Mouse (Mus musculus): ENCODE measurements around the gene Zdhhc7. TPM values are rescaled to one million over a fixed set of nuclear protein-coding genes. Genes with fewer than 3 reads are reported as not detected.

Zdhhc7 gene
- 37.7 and 46.2 TPM in 2 replicates for total RNA-seq (2014; rRNA removed)
- 25.3 and 26.6 TPM in 2 replicates for polyA plus RNA-seq (2015; fragmentation: Nextera tagmentation; extraction: Ambion mirVana)

DNA sequence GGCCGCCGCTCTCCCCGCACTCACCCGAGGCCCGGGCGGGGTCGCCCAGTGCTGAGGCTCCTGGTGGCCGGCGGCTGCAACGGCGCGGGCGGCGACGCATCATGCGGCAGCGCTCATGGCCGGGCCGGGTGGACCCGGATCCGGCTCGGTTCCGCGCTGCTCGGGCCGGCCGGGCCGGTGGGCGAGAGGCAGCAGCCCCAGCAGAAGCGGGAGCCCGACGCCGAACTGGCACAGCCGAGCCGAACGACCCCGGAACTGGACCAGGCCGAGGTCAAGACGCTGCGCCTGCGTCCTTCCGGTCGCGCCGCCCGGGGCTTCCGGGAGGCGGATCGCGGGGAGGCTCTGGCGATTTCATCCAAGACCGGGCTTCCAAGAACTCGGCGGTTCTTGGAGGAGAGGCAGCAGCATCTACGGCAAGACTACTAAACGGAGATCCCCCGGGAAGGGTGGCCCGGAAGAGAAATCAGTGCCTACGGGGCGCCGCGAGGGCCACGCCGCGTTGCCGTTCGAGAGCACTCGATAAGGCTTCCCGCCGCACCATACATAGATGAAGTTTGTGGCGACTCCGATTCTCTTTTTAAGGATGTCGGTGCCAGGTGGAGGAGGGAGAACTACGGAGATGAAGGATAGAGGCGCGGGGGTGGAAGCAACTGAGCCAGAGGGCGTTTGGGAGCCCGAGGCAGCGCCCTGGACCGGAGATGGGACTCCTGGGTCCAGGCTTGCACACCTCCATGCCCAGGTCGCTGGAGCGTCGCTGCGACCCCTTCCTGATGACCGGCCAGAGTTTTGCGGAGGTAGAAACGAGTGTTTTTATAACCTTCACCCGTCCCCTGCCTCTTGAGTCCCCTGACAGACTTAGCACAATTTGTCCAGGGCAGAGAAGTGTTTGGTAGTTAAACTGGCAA, at the start of gene Zdhhc7:
Gene Zdhhc7 (minus strand): TSS at position 415 of the 905 bp plus-strand sequence.
- Histone ChIP-seq H3K4me2 (ENCODE audit: low read depth, low read length) (peak within 1 kb of the TSS; percentile 95), H3K27me3 (ENCODE audit: insufficient read depth, low read length) (no peaks in the 10 kb centered on the region), H3K27ac (peak within 1 kb of the TSS; percentile 96), H3K36me3 (ENCODE audit: insufficient read depth, low read length) (no peaks in the 10 kb centered on the region), H3K4me3 (ENCODE audit: low read length) (peak within 1 kb of the TSS; percentile 93), H3K9ac (replicated peaks; ENCODE audit: low read length) (peak within 1 kb of the TSS; percentile 92), H3K4me1 (ENCODE audit: insufficient read depth, low read length) (peaks cover 14% of the 10 kb centered on the region), H3K9me3 (ENCODE audit: low read length) (no peaks in the 10 kb centered on the region)
- WGBS = 2% methylated on average over 85 of the region's 88 CpGs
- peak; percentile 89 for DNase-seq (ENCODE audit: low spot score)
- peak; percentile 85 for ATAC-seq
- 0 out of 2 replicates have a peak, but pooled peaks have one; percentile 16 for TF ChIP-seq CTCF (IDR thresholded peaks at IDR 0.05; ENCODE audit: low read depth)

GRCm38 (mm10) chr8:120150028-120150427, 48.7 kb upstream of the Zdhhc7 start:
- Histone ChIP-seq H3K9me3 (ENCODE audit: low read length) (no peaks in the 10 kb centered on the region), H3K27ac (no peak overlapping the region), H3K9ac (replicated peaks; ENCODE audit: low read length) (no peak overlapping the region), H3K4me2 (ENCODE audit: low read depth, low read length) (no peak overlapping the region), H3K4me1 (ENCODE audit: insufficient read depth, low read length) (peaks cover 8% of the 10 kb centered on the region; the same call in 1 of the 2 replicates), H3K4me3 (ENCODE audit: low read length) (no peak overlapping the region), H3K27me3 (ENCODE audit: insufficient read depth, low read length) (no peaks in the 10 kb centered on the region), H3K36me3 (ENCODE audit: insufficient read depth, low read length) (0 out of 2 replicates have a peak, but pooled peaks cover 3% of the 10 kb centered on the region)
- 71% methylated on average over 12 of the region's 12 CpGs for WGBS
- TF ChIP-seq CTCF (IDR thresholded peaks at IDR 0.05; ENCODE audit: low read depth) = no peak
- peak; percentile 1 for DNase-seq (ENCODE audit: low spot score)
- no peak for ATAC-seq

- DNase-seq (ENCODE audit: low spot score) = no peak
- no peak for ATAC-seq
- 88% methylated on average over 1 of the region's 1 CpGs for WGBS
- no peak overlapping the region for H3K4me3 ChIP-seq (ENCODE audit: low read length)
- peaks cover 20% of the 10 kb centered on the region for H3K4me1 ChIP-seq (ENCODE audit: insufficient read depth, low read length)
- no peak overlapping the region for H3K27ac ChIP-seq
- H3K9ac ChIP-seq (replicated peaks; ENCODE audit: low read length) = no peak overlapping the region
- TF ChIP-seq CTCF (IDR thresholded peaks at IDR 0.05; ENCODE audit: low read depth) = no peak
- H3K36me3 ChIP-seq (ENCODE audit: insufficient read depth, low read length) = no peaks in the 10 kb centered on the region
- H3K4me2 ChIP-seq (ENCODE audit: low read depth, low read length) = no peak overlapping the region
- no peaks in the 10 kb centered on the region for H3K27me3 ChIP-seq (ENCODE audit: insufficient read depth, low read length)
- no peaks in the 10 kb centered on the region for H3K9me3 ChIP-seq (ENCODE audit: low read length)
These were observed 44.8 kb upstream of the Zdhhc7 start for GRCm38 (mm10) chr8:120146051-120146450.

DNA sequence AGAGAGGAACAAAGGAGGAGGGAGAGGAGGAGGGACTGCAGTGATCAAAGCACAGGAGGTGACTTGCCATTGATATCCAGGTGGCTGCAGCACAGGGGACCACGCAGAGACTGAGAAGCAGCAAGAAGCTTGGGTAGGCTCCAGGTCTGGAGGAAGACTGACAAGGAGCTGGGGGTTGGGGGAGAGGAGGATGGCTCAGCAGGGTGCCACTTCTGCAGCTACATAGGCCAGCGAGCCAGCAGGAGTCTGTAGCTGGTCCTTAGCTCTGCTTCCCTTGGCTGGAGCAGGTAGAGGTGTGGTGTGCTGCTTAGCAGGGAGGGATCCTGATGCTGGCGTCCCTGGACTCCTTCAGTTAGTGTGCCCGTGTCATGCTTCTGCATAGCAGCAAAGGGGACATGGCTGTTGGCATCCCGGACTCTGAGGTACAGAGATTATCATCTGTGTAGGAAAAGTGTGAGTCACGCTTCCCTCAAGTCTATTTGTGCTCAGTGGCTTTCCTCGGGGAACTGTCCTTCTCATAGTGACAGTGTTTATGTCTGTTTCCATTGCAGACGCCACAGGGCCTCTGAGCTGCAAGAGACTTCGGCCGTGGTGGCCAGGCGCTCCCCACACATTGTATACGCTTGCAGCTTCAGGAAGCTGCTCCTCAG, 43.5 kb upstream of the Zdhhc7 start:
- Histone ChIP-seq H3K36me3 (ENCODE audit: insufficient read depth, low read length) (no peaks in the 10 kb centered on the region), H3K4me2 (ENCODE audit: low read depth, low read length) (0 out of 2 replicates have a peak overlapping the region, but pooled peaks have one; percentile 23), H3K27ac (peak overlapping the region; percentile 75), H3K27me3 (ENCODE audit: insufficient read depth, low read length) (no peaks in the 10 kb centered on the region), H3K4me3 (ENCODE audit: low read length) (no peak overlapping the region), H3K4me1 (ENCODE audit: insufficient read depth, low read length) (peaks cover 18% of the 10 kb centered on the region), H3K9me3 (ENCODE audit: low read length) (no peaks in the 10 kb centered on the region), H3K9ac (replicated peaks; ENCODE audit: low read length) (no peak overlapping the region)
- no peak for TF ChIP-seq CTCF (IDR thresholded peaks at IDR 0.05; ENCODE audit: low read depth)
- 43% methylated on average over 12 of the region's 12 CpGs for WGBS
- DNase-seq (ENCODE audit: low spot score) (peak; percentile 48), ATAC-seq (peak; percentile 38)

DNA sequence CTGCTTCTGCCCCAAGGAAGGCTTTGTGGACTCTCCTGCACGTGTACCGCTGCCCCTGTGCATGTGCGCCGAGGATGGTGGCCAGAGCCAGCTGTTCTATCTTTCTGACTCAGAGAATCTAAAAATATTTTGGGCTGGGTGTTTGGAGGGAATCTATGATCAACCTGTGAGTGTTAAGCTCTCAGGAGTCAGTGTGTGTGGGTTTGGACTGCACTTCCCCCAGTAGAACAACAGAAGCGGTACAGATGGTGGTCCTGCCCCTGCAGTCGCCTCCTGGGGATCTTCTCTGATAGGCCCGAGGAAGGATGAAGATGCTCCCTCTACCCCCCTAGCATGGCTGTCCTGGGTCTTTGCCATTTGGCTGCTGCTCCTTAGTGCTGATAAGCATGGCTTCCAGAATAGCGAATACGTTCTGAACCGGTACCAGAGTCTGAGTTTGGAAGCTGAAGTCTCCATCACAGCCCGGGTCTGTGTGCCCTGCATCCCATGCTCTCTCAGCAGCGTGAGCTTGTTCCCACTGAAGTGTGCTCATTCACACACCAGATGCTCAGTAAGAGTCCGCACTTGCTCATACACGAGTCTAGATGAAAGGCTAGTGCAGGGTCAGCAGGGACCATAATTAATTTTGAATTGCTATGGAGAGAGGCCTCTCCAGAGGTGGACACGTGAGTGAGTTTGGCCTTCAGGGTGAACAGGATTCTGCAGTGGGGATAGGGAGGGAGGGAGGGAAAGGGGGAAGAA, 42.8 kb upstream of the Zdhhc7 start:
- no peaks in the 10 kb centered on the region for H3K27me3 ChIP-seq (ENCODE audit: insufficient read depth, low read length)
- H3K4me2 ChIP-seq (ENCODE audit: low read depth, low read length) = no peak overlapping the region
- H3K27ac ChIP-seq = peak overlapping the region; percentile 75
- peaks cover 18% of the 10 kb centered on the region for H3K4me1 ChIP-seq (ENCODE audit: insufficient read depth, low read length)
- 39% methylated on average over 15 of the region's 15 CpGs for WGBS
- ATAC-seq = peak; percentile 58
- H3K9me3 ChIP-seq (ENCODE audit: low read length) = no peaks in the 10 kb centered on the region
- peak; percentile 48 for DNase-seq (ENCODE audit: low spot score)
- H3K4me3 ChIP-seq (ENCODE audit: low read length) = no peak overlapping the region
- no peak overlapping the region; the same call in 1 of the 2 replicates for H3K9ac ChIP-seq (replicated peaks; ENCODE audit: low read length)
- H3K36me3 ChIP-seq (ENCODE audit: insufficient read depth, low read length) = no peaks in the 10 kb centered on the region
- no peak for TF ChIP-seq CTCF (IDR thresholded peaks at IDR 0.05; ENCODE audit: low read depth)

DNA sequence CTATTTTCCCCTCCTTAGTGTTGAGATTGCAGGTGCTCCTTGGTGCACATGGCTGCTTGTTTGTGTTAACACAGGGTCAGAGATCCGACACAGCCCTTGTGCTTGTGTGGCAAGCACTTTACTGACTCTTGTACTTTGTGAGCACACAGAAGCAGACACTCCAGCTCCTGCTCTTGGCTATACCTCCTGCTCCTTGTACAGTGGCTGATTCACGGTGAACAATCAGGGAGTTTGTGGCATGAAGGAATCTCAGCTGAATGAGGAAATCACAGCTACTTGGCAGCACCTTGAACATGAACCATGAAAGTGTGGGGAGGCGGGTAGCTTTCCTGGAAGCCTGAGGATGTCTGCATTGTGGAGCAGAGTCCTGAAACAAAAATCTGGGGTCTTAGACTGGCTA, 39.5 kb upstream of the Zdhhc7 start:
- no peak for DNase-seq (ENCODE audit: low spot score)
- Histone ChIP-seq H3K27me3 (ENCODE audit: insufficient read depth, low read length) (no peaks in the 10 kb centered on the region), H3K36me3 (ENCODE audit: insufficient read depth, low read length) (no peaks in the 10 kb centered on the region), H3K9ac (replicated peaks; ENCODE audit: low read length) (no peak overlapping the region), H3K4me1 (ENCODE audit: insufficient read depth, low read length) (peaks cover 26% of the 10 kb centered on the region), H3K27ac (peak overlapping the region; percentile 20; the same call in 1 of the 2 replicates), H3K4me2 (ENCODE audit: low read depth, low read length) (no peak overlapping the region), H3K4me3 (ENCODE audit: low read length) (no peak overlapping the region), H3K9me3 (ENCODE audit: low read length) (no peaks in the 10 kb centered on the region)
- 62% methylated on average over 3 of the region's 3 CpGs for WGBS
- TF ChIP-seq CTCF (IDR thresholded peaks at IDR 0.05; ENCODE audit: low read depth) = no peak
- ATAC-seq = no peak

Measured in hindbrain, postnatal 0 days (tissue).